Mouse (Mus musculus) A20 (cell line): ENCODE measurements at regions not wholly inside any gene's neighbourhood (a gene's known extent, or its start where the extent isn't known, plus 50 kb on each side); places are given as distances from the start of the nearest gene placed in this dataset.

Source experiments
- DNase-seq: peaks from one replicate; pipeline ENCODE4 v3.0.0-alpha.2; 2011; ENCODE audit warnings: low read depth, low spot score

GRCm38 (mm10) chr4:58661781-58662293 lies 108.1 kb upstream of the Lpar1 start:
- DNase-seq: no peak

GRCm38 (mm10) chr4:58660511-58660910 lies 106.8 kb upstream of the Lpar1 start:
- no peak for DNase-seq

GRCm38 (mm10) chr4:58658206-58658605 lies 104.5 kb upstream of the Lpar1 start:
- DNase-seq: no peak

GRCm38 (mm10) chr4:58647761-58648295 lies 94.1 kb upstream of the Lpar1 start:
- DNase-seq: no peak

- DNase-seq: no peak
These were observed 93.1 kb upstream of the Lpar1 start for GRCm38 (mm10) chr4:58646821-58647220.

- DNase-seq: no peak
These were observed 89.7 kb upstream of the Lpar1 start for GRCm38 (mm10) chr4:58643371-58643770.

GRCm38 (mm10) chr4:58642236-58642635 lies 88.5 kb upstream of the Lpar1 start:
- no peak for DNase-seq

GRCm38 (mm10) chr4:58632696-58633095 lies 79.0 kb upstream of the Lpar1 start:
- no peak for DNase-seq

GRCm38 (mm10) chr4:58631415-58631814 lies 77.7 kb upstream of the Lpar1 start:
- DNase-seq: no peak

GRCm38 (mm10) chr4:58627021-58627420 lies 73.3 kb upstream of the Lpar1 start:
- DNase-seq: no peak

- peak; percentile 26 for DNase-seq
These were observed 70.4 kb upstream of the Lpar1 start for GRCm38 (mm10) chr4:58624059-58624458.

GRCm38 (mm10) chr4:58620641-58621040 lies 66.9 kb upstream of the Lpar1 start:
- DNase-seq: no peak

- no peak for DNase-seq
These were observed 63.6 kb upstream of the Lpar1 start for GRCm38 (mm10) chr4:58617261-58617660.

- DNase-seq: no peak
These were observed 59.8 kb upstream of the Lpar1 start for GRCm38 (mm10) chr4:58613536-58613935.

GRCm38 (mm10) chr4:58613022-58613421 lies 59.3 kb upstream of the Lpar1 start:
- DNase-seq: peak; percentile 18

- no peak for DNase-seq
These were observed 53.8 kb upstream of the Lpar1 start for GRCm38 (mm10) chr4:58607491-58607890.

GRCm38 (mm10) chr4:58605941-58606340 lies 52.2 kb upstream of the Lpar1 start:
- no peak for DNase-seq
